Mouse (Mus musculus): ENCODE data around the gene Pole.

DNA sequence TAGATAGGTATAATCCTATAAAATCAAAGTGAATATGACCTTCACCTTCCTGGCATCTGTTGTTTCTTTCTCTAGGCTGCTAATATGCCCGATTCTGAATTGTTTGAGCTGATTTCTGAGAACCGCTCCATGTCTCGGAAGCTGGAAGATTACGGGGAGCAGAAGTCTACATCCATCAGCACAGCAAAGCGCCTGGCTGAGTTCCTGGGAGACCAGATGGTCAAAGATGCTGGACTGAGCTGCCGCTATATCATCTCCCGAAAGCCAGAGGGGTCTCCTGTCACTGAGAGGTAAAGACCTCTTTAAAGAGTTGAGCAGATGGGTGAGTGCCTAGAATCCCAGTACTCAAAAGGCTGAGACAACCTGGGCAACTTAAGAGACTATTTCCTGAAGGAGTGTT, 22.8 kb downstream of the Pole start:
- TF ChIP-seq CTCF (IDR thresholded peaks at IDR 0.05; ENCODE audit: low read depth, low read length), result no peak
- no peak for TF ChIP-seq POLR2A (IDR thresholded peaks at IDR 0.05; ENCODE audit: borderline replicate concordance, low read depth, low read length)

All from bone marrow macrophage, adult 2 months (primary cell).